Mouse (Mus musculus): ENCODE measurements around the gene Cplane1. TPM values are rescaled to one million over a fixed set of nuclear protein-coding genes. Genes with fewer than 3 reads are reported as not detected.

Gene Cplane1
- polyA plus RNA-seq, 1 experiment from 2014 or later: 5.9 TPM

DNA sequence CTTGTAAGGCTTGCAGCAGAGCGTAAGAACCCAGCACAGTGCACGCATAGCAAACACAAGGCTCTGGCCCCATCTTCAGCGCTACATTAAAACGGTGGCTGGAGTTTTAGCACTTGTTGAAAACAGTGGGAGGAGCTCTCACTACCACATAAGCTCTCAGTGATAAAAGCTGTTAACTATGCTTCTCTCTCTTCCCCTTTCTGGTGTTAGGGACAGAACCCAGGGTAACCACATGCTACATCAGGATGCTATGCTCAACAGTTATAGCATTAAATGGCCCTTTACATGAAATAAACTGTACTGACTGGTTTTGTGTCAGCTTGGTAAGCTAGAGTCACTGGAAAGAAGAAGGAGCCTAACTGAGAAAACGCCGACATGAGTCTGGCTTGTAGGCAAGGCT, 125.2 kb downstream of the Cplane1 start:
- H3K27me3 ChIP-seq (replicated peaks): no peaks in the 10 kb centered on the region
- ATAC-seq (ENCODE audit: insufficient number of reproducible peaks, low FRiP score): no peak
- 87% methylated on average over 6 of the region's 6 CpGs for WGBS
- H3K27ac ChIP-seq (ENCODE audit: poor library complexity, severe bottlenecking): no peak overlapping the region
- no peaks in the 10 kb centered on the region for H3K9me3 ChIP-seq (replicated peaks)
- peaks cover 80% of the 10 kb centered on the region for H3K36me3 ChIP-seq
- H3K4me2 ChIP-seq: no peak overlapping the region
- H3K4me1 ChIP-seq (replicated peaks): no peaks in the 10 kb centered on the region
- H3K4me3 ChIP-seq: no peak overlapping the region
- H3K9ac ChIP-seq: no peak overlapping the region

DNA sequence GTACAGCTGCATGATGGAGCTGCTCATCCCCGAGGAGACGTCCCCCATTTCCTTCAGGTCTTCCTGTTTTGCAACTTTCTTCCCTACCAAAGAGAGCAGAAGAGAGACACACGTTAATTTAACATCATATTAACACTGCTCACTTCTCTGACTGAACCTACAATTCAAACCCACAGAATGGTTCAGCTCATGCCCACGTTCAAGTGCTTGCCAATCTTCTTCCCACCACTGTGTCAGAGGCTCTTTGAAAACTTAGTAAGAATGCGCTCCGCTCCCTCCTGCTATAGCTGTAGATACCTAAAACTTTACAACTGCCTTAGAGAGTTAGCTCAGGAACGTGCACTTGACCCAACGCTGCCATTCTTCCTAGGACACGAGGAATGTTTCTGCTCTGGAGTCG, 134.0 kb downstream of the Cplane1 start:
- H3K9me3 ChIP-seq (replicated peaks): no peaks in the 10 kb centered on the region
- H3K27me3 ChIP-seq (replicated peaks): no peaks in the 10 kb centered on the region
- no peak overlapping the region for H3K27ac ChIP-seq (ENCODE audit: poor library complexity, severe bottlenecking)
- WGBS: 92% methylated on average over 10 of the region's 10 CpGs
- peaks cover 67% of the 10 kb centered on the region for H3K36me3 ChIP-seq
- H3K4me3 ChIP-seq: no peak overlapping the region
- H3K4me2 ChIP-seq: no peak overlapping the region
- no peak overlapping the region for H3K9ac ChIP-seq
- no peak for ATAC-seq (ENCODE audit: insufficient number of reproducible peaks, low FRiP score)
- no peaks in the 10 kb centered on the region for H3K4me1 ChIP-seq (replicated peaks)

DNA sequence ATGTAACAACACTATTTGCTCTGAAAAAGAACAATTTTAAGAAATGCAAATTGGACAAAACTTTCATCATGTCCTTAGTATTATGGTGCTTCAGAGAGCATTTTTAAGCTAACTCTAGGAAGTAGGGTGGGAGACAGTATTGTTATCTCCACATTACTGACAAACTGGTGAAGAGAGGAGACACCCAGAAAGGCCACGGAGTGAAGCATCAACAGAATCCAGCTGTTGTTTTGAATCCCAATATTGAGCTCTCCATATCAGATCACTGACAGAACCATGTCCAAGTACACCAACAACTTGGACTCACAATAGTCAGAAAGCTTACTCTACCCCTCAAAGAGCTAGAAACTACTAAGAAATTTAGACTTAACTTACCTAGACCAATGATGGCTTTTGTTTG, 136.6 kb downstream of the Cplane1 start:
- Histone ChIP-seq H3K9ac (no peak overlapping the region), H3K4me1 (replicated peaks) (no peaks in the 10 kb centered on the region), H3K36me3 (peaks cover 55% of the 10 kb centered on the region), H3K4me3 (no peak overlapping the region), H3K9me3 (replicated peaks) (no peaks in the 10 kb centered on the region), H3K27me3 (replicated peaks) (no peaks in the 10 kb centered on the region), H3K4me2 (no peak overlapping the region), H3K27ac (ENCODE audit: poor library complexity, severe bottlenecking) (no peak overlapping the region)
- no peak for ATAC-seq (ENCODE audit: insufficient number of reproducible peaks, low FRiP score)
- WGBS: 90% methylated on average over 1 of the region's 1 CpGs

- Histone ChIP-seq H3K27me3 (replicated peaks) (no peaks in the 10 kb centered on the region), H3K4me2 (no peak overlapping the region), H3K27ac (ENCODE audit: poor library complexity, severe bottlenecking) (no peak overlapping the region), H3K4me1 (replicated peaks) (no peaks in the 10 kb centered on the region), H3K9me3 (replicated peaks) (0 out of 2 replicates have a peak, but pooled peaks cover 3% of the 10 kb centered on the region), H3K36me3 (peaks cover 45% of the 10 kb centered on the region), H3K4me3 (no peak overlapping the region), H3K9ac (no peak overlapping the region)
- no peak for ATAC-seq (ENCODE audit: insufficient number of reproducible peaks, low FRiP score)
- 86% methylated on average over 4 of the region's 4 CpGs for WGBS
Observed at GRCm38 (mm10) chr15:8317381-8317780, 148.5 kb downstream of the Cplane1 start.

GRCm38 (mm10) chr15:8319191-8319590, 150.3 kb downstream of the Cplane1 start:
- Histone ChIP-seq H3K4me1 (replicated peaks) (no peaks in the 10 kb centered on the region), H3K9ac (no peak overlapping the region), H3K27me3 (replicated peaks) (no peaks in the 10 kb centered on the region), H3K9me3 (replicated peaks) (no peaks in the 10 kb centered on the region), H3K4me2 (no peak overlapping the region), H3K4me3 (no peak overlapping the region), H3K36me3 (peaks cover 46% of the 10 kb centered on the region), H3K27ac (ENCODE audit: poor library complexity, severe bottlenecking) (no peak overlapping the region)
- 95% methylated on average over 5 of the region's 5 CpGs for WGBS
- no peak for ATAC-seq (ENCODE audit: insufficient number of reproducible peaks, low FRiP score)

Other genes with a start within 250 kb of the Cplane1 start
- 40.5 and 43.4 TPM in 2 replicates for gene Wdr70, start 69.9 kb upstream of the Cplane1 start, polyA plus RNA-seq (2016; fragmentation: Nextera tagmentation; extraction: Ambion mirVana)
- 18.0 and 18.7 TPM in 2 replicates for gene Nup155, start 59.8 kb upstream of the Cplane1 start, polyA plus RNA-seq (2016; fragmentation: Nextera tagmentation; extraction: Ambion mirVana)